Mouse (Mus musculus) frontal cortex, adult (tissue): ENCODE measurements at regions not wholly inside any gene's neighbourhood (a gene's known extent, or its start where the extent isn't known, plus 50 kb on each side); places are given as distances from the start of the nearest gene placed in this dataset.

Experiments used
- ATAC-seq: cut with Nextera tagmentation; 2 replicates; pipeline ENCODE4 v1.9.2; 2017; ENCODE audit warnings: mild to moderate bottlenecking, moderate library complexity, mixed read lengths; ENCODE audit not compliant: low TSS enrichment

GRCm38 (mm10) chr4:72688842-72689241, 163.6 kb downstream of the Aldoart1 start:
- ATAC-seq = no peak

- no peak for ATAC-seq
These were observed 178.4 kb downstream of the Aldoart1 start for GRCm38 (mm10) chr4:72674006-72674405.

GRCm38 (mm10) chr4:72671652-72672411, 180.6 kb downstream of the Aldoart1 start:
- ATAC-seq = no peak

DNA sequence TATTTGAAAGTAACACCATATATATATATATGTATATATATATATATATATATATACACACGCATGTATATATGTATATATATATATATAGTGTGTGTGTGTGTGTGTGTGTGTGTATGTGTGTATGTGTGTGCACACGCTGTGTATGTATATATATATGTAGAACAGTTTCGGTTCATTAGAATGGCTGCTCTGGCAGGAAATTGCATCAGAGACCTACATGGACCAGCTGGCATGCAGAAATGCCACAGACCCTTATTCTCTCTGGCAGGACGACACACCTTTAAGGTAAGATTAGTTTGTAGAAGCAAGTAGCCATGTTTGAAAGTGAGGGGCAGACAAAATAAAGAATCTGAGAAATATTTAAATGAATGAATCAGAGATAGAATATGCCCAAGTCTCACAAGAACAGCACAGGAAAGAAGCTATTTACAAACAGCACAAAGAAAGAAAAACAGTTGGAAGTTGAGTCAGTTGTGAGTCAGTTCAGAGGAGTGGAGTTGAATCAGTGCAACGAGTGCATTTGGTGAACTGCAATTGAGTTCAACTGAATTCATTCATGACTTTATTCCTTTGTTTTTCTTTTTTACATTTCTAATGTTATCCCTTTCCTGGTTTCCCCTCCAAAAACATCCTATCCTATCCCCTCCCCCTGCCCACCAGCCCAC, 182.5 kb downstream of the Aldoart1 start:
- ATAC-seq = no peak

DNA sequence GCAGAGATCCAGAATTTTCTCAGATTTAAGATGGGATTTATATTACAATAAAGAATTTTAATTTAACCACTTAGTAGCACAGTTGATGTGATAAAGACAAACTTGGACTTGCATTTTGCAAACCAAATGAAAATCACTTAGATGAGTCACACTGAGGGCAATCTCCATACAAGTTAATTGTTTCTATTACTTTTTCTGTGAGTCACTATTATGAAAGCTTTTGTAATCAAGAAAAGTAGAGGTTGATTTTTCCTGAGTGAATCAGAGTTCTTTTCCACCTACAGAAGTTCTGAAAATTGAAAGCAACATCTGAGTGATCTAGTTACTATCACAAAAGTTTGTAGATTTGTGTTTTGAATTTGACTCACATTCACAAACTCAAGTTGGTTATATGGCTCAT, 188.1 kb downstream of the Aldoart1 start:
- no peak for ATAC-seq

GRCm38 (mm10) chr4:72662477-72662876, 190.0 kb downstream of the Aldoart1 start:
- no peak for ATAC-seq

DNA sequence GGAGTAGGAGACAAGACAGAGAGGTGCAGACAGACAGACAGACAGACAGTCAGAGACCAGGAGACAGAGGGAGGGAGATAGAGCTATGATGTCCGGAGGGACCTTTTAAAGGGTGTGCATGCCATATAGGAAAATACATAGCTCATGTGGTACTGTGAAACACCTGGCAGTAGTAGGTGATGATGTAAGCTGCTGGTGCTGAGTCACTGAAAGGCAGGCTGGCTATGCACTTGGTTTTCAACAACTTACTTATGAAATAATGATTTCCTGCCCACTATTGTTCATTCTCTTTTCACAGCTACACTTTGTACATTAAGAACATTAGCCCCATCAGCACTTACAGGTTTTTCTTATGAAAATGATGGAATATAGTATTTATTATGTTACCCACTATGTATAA, 196.2 kb downstream of the Aldoart1 start:
- ATAC-seq = peak; percentile 59; the same call in 1 of the 2 replicates

GRCm38 (mm10) chr4:72647130-72647529, 205.3 kb downstream of the Aldoart1 start:
- ATAC-seq = peak; percentile 79

- no peak for ATAC-seq
These were observed 223.0 kb downstream of the Aldoart1 start for GRCm38 (mm10) chr4:72629416-72629815.

DNA sequence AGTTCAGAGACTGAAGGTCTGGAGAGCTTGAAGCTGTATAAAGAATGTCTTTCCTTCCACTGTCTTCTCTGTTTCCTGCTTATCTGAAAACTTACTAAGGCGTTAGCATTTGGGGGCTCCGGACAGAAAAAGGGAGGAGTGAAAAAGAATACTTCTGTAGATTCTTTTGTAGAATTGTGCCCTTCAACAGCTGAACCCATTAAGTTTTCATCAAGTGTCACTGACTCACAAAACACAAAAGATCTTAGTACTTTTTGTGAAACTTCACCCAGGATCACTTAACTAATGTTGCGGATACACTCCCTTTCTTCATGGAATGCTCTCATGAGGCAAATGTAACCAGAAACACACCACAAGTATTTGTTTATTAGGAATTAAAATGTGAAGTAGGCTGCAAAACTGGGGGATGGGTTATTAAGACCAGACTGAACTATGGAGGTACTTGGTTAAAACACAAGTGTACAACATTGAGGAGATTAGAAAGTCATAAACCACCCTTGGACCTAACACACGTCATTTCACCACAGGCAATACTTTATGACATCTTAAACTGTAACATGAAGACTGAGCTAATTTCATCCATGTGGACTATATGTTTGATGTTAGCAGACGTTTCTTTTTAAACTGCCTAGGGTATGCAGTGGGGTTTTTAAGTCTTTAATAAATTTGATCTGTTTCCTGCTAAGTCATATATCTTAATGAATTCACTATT, 225.1 kb downstream of the Aldoart1 start:
- ATAC-seq = no peak

DNA sequence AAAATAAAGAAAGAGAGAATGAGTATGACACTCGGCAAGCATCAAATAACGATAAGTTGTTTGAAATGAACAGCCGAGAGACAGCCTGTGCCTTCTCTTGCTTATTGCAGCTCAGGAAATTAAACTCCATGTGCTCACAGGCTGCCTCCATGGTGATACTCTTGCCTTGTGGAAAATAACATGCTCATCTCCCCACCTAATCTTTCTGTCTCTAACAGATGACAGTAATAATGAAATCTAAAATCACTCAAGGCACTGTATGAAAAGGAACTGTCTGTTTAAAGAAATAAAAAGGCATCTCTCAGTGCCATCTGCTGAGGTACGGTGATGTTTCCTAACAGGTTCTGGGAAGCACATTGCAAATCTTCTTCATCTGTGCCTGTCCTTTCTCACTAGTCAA, 247.3 kb downstream of the Aldoart1 start:
- peak; percentile 47; the same call in 1 of the 2 replicates for ATAC-seq

GRCm38 (mm10) chr4:72595494-72595893, 256.9 kb downstream of the Aldoart1 start:
- ATAC-seq = no peak

GRCm38 (mm10) chr4:72592129-72592528, 260.3 kb downstream of the Aldoart1 start:
- ATAC-seq = peak; percentile 73

DNA sequence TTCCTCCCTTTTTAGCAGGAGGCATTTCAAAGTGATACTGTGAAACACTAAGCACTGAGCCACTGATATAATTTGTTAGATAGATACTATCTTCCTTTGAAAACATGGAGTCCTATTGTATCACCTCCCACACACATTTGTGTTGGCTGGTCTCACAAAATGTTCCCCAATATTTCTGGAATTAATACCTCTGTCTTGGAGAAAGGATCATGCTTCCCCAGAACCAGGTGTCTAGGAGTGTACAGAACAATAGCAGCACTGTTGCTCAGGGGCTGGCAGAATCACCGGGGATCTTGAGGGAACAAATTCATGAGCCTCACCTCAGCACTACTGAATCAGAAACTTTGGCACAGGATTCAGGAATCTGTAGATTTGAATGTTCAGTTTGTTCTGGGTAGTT, 277.5 kb downstream of the Aldoart1 start:
- ATAC-seq = no peak

DNA sequence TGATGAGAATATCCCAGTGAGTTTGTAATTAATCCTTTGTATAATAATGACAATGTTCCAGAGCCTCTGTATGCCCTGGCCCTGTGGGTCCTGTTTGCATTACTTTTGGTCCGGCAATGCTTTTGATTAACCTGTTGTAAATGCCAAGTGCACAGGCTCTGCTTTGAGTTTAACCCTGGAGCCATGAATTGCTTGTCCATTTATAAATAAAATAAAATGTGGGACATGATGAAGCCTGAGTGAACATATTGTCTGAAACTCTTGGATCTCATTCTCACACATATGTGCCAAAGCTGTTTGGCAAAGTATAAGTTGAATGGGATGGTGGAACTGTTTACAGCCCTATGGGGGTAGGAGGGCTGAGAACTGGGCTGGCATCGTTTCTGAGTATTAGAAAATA, 280.5 kb downstream of the Aldoart1 start:
- no peak for ATAC-seq

GRCm38 (mm10) chr4:72565186-72565585, 287.2 kb downstream of the Aldoart1 start:
- ATAC-seq = no peak

GRCm38 (mm10) chr4:72562909-72563676, 289.3 kb downstream of the Aldoart1 start:
- peak; percentile 27; the same call in 1 of the 2 replicates for ATAC-seq

DNA sequence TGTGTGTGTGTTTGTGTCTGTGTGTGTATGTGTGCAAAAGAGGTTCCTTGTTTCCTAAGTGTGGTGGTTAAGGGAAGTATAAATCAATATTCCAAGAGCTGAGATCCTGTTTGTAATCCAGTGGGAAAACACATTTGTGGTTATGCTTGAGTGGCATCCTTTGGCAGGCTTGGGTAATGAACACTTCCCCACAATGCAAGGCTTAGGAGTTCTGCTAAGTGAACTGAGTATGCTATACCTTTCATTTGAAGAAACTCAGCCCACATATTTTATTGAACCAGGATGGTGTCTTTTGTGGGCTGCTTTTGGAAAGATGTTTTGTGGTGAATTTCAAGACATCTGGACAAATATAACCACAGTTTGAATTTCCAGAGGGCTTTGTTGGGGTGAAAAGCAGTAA, 298.2 kb downstream of the Aldoart1 start:
- no peak for ATAC-seq

DNA sequence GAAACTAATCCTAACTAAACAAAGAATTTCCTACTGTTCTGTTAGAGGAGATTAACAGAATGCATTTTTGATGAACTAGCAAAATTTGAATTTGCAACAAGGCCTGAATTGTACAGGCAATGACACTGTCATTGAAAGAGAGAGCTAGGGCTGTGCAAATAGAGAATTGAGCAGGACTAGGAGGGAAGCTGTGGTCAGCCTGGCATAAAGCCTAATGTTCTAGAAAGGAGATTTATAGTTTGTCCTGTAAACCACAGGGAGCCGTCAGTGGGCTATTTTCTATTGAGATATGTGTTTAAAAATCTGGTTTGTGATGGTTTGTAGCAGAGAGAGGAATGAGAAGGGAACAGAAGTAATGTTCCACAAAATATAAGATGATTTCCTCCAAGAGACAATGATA, 317.9 kb downstream of the Aldoart1 start:
- no peak for ATAC-seq

- no peak for ATAC-seq
These were observed 323.9 kb upstream of the Tle1 start for GRCm38 (mm10) chr4:72524630-72525029.

DNA sequence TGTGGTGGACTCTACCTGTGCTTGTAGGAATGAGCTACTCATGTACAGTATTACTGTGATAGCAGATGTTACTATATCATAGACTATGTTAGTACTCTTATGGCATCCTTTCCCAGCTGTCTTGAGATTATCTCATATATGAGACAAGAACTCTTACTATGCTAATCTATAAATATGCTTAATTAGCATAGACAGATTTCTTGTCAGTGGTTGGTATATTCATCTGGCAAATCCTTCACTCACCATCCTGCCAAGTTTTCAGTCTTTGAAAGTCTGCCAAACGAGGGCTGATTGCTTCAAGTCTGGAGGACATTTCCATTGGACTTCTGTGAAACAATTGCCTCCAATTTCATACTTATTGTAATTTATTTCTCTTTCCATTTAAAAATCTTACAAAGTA, 323.4 kb upstream of the Tle1 start:
- ATAC-seq = peak; percentile 99

DNA sequence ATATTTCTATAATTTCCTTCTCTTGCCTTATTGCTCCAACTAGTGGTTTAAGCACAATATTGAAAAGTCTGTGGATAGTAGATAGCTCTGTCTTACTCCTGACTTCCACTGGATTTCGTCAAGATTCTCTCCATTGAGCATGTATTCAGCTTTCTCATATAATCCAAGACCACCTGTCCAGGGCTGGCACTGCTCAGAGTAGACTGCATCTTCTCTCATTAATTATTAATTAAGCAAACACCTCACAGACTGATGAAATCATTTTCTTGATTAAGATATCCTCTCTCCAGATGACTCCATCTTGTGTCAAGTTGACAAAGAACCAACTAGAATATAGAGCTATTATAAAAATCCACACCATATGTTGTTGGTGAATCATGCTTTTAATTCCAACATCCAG, 310.5 kb upstream of the Tle1 start:
- ATAC-seq = no peak
